13 mouse cellular contexts compared by ENCODE assay signal in genomic region chr9:43179614-43180013, GRCm38 (mm10). TPM values are rescaled to one million over a fixed set of nuclear protein-coding genes. Genes with fewer than 3 reads are reported as not detected.
DNase-seq lines count a peak whose midpoint lies in the region.
"Had no signal": no experiment of that assay in that cellular context is flagged by ENCODE, and none has a peak within 500 bp of the region (broad histone marks: within the 10 kb centered on the region; RNA-seq: fewer than 3 reads in every experiment).

No protein-coding gene starts in this region.

- peak; percentile 8 for DNase-seq in kidney, adult 9 months
- no peak for DNase-seq in kidney, adult 11 months
- DNase-seq in R1 (ENCODE audit: low read depth, low spot score): peak; percentile 22
- peak; percentile 39 for DNase-seq in heart, postnatal 4 days
- DNase-seq in layer of hippocampus, postnatal 36 days: no peak
- DNase-seq in urinary bladder, postnatal 14 days (ENCODE audit: low spot score): no peak
- DNase-seq: right cerebral cortex, postnatal 4 days; thymus, adult 2 months had no signal

- peaks cover 12% of the 10 kb centered on the region for H3K4me1 ChIP-seq in brown adipose tissue, adult 24 weeks (ENCODE audit: control insufficient read depth, insufficient read depth, insufficient read length, low read length)
- H3K4me1 ChIP-seq: midbrain, embryonic 12.5 days had no signal

- H3K27ac ChIP-seq in brown adipose tissue, adult 24 weeks (replicated peaks; ENCODE audit: low read depth, low read length): peak overlapping the region; percentile 55; the same call in 1 of the 2 replicates
- H3K27ac ChIP-seq: hindbrain, postnatal 0 days; midbrain, embryonic 12.5 days had no signal

- H3K4me3 ChIP-seq in brown adipose tissue, adult 24 weeks (ENCODE audit: insufficient read depth, low read depth, low read length): no peak overlapping the region
- H3K4me3 ChIP-seq: midbrain, embryonic 12.5 days had no signal

RNA-seq across cellular contexts. Expression of gene Pou2f3, which starts 30.6 kb away (rescaled TPM):
- not detected in 2 replicates for polyA plus RNA-seq in brown adipose tissue, adult 24 weeks (2012; ENCODE audit: insufficient read depth, insufficient read length, missing spikeins)
- under 1 TPM; 0.11 to 0.17 TPM for total RNA-seq in heart, postnatal 4 days (2021)
- total RNA-seq in layer of hippocampus, postnatal 36 days (2021): under 1 TPM; 0.30 to 0.56 TPM
- total RNA-seq: left cerebral cortex, postnatal 14 days had no signal
- polyA plus RNA-seq: midbrain, embryonic 12.5 days; neural tube, embryonic 14.5 days had no signal

Comparison
In these comparisons a context has a peak if more than half of its experiments do, and no peak if none do; other contexts are left out.
1. DNase-seq: peak in kidney, adult 9 months (single experiment), R1 (single experiment) and heart, postnatal 4 days (single experiment); none in kidney, adult 11 months (single experiment), layer of hippocampus, postnatal 36 days (0 of 2) and urinary bladder, postnatal 14 days (single experiment).